Mouse (Mus musculus) cerebellum, adult 11-12 months (tissue): ENCODE measurements at regions not wholly inside any gene's neighbourhood (a gene's known extent, or its start where the extent isn't known, plus 50 kb on each side); places are given as distances from the start of the nearest gene placed in this dataset.
"Not testable (repeated sequence)": the region's sequence is repeated elsewhere in the genome, so short reads cannot be mapped to it uniquely, and the experiment has no call there.

Experiments used
- DNase-seq: peaks from one replicate; pipeline ENCODE4 v3.0.0; 2022

DNA sequence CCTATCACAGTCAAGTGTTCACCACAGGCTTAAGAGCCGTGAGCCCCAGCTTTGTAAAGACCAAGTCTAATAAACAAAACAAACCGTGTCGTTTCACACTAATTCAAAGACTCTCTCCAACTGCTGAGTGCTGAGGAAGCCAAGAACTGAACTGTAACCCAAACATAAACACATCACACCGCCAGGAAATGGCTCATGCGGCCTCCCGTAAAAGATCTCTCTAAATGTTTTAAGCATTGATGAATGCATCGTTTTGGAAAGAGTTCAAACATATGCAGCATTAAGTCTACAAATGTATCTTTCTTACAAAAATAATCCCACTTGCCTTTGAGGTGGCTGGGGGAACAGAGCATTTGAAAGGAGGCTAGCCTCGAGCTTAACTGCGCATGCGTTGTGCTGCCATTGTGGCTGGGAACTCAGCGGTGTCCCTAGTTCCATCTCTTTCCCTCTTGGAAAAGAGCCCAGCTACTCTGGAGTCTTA lies 280.7 kb downstream of the Gxylt1 start:
- no peak for DNase-seq

DNA sequence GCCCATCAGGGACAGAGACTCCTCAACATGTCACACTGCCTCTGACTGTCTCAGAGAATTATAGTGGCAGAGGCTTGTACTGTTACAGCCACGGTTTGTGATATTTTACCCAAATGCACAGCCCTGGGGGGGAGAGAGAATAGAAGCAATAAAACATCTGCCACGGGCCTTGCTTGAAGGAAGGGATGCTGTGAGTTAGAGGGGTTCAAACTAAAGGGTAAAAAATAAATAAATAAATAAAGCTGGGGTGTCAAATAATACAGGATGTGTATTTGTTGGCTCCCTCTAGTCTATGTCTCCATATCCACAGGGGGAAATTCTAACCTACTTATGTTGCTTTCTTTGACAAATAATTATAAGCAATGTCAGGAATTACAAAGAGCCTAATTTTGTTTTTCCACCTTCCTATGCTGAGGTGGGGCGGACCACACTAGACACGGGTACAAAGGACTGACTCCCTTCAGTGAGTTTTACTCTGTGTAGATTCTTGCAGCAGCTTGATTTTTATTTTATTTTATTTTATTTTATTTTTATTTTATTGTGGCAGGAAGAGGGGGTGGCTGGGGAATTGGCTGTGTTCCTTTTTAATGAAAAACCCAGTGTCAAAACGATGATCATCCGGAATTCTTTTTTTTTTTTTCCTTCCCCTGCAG lies 281.3 kb downstream of the Gxylt1 start:
- no peak for DNase-seq

DNA sequence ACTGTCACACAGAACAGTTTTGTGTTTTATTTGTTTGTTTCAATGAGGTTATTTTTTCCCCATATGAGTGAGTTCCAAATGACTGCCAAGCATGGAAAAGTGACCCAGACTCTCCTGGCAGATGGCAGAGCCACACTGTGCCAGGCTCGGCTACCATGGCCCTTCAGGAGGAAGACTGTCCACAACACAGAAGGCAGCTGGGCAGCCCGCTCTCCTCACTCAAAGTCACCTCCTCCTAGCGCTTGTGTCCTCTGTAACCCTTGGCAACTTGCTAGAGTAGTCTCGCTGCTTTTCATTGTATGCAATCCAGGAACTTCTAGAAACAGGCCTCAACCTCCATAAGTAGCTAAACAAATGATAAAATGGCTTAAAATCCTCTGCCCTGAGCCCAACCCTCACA lies 299.2 kb downstream of the Gxylt1 start:
- DNase-seq, result peak; percentile 23

DNA sequence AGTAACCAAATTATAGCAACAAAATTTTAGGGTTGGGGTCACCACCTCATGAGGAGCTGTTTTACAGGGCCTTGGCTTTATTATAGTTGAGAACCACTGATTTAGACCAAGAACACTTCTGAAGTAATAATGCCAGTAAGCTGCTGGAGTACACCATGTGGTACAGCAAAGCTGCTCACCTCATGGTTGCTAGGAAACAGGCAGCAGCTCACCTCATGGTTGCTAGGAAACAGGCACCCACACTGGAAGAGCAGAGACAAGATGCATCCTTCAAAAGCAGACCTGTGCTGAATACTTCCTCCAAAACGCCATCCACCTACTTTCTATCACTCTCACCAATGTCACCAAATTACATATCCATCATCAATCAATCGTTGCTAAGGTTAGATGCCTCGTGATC lies 300.0 kb downstream of the Gxylt1 start:
- DNase-seq, result no peak

DNA sequence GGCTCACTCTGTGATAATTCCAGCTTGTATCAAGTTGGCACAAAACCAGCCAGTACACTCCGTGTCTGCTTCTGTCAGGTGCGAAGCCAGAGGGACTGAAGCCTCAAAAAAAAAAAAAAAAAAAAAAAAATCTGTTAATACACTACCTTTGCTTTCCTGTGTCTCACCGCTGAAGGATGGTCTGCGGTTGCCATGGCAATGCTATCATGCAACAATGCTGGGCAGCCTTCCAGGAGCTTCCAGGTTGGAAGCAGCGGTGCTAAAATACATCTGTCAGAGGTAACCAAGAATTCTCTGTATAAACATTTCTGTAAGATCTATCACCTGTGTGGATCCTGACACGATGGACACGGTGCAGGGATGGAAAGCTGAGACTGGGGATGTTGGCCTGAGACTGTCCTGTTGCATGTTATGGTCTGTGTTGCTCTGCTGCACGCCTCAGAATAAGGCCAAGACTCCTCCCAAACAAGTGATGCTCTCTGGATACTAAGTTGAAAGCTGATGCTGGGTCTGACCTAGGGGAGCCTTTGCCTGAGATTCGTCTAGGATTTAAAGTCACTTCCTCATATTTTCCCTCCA lies 301.2 kb downstream of the Gxylt1 start:
- DNase-seq, result no peak

DNA sequence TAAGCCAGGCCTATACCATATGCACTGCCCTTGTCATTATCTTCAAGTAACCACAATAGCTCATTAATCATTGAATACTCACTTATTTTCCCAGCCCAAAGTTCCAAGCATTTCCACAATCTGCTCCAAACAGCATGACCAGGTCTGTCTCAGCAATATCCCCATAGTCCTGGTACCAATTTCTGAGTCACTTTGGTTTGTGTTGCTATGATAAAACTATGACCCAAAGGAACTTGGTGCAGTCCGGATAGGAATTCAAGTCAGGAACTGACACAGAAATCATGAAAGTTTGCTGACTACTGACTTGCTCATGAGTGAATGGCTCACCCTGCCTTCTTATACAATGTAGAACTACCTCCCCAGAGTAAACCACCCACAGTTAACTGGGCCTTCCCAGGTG lies 309.4 kb downstream of the Gxylt1 start:
- no peak for DNase-seq

DNA sequence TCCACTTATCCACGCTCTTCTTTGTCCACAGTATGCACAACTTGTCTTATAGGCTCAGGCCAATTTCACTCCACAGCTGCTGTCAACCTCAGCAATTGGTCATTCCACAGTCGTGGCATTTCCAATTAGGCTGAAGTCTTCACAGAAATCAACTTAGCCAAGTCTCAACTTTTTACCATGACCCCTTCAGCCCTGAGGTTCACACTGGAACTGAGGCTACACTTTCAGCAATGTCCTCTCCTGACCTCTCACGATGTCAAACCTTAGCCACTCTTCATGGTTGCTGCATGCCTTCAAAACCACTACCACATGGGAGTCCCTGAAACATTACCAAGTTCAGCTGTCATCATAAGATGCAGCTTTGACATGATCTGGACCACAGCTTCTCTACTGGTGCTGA lies 310.1 kb downstream of the Gxylt1 start:
- DNase-seq, result no peak

DNA sequence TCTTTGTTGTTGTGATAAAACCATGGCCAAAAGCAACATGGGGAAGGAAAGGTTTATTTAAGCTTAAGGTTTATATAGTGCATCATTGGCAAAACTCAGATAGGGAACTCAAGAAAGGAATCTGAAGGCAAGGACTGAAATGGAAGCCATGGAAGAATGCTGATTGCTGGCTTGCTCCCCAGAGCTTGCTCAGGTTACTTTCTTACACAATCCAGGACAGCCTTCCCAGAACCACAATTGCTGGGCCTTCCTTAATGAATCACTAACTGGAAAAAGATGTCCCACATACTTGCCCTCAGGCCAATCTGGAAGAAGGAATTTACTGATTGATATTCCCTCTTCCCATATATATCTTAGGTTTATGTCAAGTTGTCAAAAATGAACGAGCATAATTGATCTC lies 310.8 kb downstream of the Gxylt1 start:
- no peak for DNase-seq

DNA sequence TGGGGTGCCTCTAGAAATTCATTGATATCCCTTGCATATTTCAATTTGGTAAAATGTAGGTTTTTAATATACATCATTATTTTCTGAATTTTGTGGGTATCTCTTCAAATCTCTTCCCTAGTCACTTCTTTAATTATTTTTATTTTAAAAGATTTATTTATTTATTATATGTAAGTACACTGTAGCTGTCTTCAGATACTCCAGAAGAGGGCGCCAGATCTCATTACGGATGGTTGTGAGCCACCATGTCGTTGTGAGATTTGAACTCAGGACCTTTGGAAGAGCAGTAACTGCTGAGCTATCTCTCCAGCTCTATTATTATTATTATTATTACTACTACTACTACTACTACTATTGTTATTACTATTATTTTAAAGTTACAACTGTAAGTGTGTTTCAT lies 324.1 kb downstream of the Gxylt1 start:
- DNase-seq, result not testable (repeated sequence)

DNA sequence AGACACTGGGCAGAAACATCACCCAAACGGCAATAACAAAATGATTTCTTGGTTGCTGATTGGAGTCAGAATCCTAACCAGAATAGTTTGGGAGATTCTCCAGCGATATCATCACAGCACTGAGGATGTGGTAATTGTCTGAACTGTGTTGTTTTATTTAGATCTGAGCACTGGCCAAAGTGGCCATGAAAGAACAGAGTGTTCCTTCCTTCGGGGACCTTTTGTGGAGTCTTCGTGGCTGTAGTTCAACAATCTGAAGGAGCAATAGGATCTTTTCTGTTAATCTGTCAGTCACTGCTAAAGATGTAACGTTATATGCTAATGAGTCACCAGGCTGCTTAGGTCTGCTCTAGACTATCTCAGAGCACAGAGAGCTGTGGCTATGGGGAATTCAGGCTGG lies 328.8 kb downstream of the Gxylt1 start:
- no peak for DNase-seq

DNA sequence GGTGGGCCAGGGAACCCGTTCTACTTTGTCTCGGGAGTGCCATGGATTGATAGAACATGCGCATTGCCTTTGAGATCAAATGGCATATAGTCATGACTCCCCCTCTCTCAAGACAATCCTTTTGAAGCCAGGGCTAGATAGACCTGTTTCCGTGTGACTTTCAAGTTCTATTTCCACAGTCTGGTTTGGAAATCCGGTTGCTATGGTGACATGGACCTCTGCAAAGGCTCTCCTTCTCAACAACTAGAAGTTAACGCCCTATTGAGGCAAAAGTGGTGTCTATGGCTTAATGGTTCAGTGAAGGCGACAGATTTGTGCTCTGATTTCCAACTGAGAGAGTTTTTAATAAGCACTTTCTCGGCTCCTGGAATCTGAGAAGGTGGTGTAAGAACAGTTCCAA lies 371.2 kb downstream of the Gxylt1 start:
- DNase-seq, result no peak

DNA sequence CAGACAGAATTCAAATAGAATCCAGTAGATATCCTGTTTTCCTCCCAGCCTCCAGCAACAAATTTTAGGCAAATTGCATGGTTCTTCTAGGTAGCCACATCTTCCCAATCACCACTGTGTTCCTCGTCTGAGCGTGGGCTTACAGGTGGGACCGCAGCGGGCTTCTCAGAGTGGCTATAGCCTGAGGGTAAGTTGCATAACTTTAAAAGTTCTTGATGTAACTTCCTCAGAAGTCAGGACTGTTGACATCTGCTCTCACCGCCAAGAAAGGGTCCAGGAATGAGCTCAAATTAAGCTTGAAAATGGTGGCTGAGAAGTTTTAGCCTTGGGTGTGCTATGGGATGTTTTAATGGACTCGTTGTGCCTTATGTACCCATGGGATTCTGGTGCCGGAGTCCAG lies 377.7 kb downstream of the Gxylt1 start:
- no peak for DNase-seq

DNA sequence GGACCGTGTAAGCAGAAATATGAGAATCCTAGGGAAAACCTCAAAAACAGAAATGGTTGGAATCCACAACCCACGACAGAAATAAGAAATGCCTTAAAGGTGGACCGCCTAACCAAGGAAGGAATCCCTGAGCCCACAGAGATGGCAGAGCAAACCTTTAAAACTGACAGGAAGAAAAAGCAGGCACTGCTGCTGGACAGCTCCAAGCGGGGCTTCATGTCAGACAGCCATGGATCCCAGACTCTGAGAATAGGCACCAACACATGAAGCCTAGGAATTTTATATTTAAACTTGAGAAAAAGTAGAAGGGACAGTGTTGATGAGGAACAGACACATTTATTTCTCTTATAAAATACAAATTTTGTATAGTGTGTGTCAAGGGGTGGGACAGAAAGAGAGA lies 379.1 kb downstream of the Gxylt1 start:
- no peak for DNase-seq

DNA sequence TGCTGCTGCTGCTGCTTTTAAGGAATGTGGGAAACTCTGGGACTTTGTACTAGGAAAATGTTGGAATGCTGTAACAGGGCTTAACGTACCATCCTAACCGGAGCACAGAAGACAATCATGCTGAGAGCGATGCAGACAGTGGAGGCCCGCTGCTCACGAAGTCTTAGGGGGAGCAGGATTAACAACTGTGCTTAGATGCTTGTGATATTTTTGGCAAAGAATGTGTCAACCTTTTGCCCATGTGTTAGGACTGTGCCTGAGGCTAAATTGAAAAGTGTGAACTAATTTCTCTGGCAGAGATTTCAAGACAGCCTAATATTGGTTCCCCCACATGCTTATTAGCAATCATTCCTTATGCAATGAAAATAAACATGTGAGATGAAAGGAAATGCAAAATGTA lies 398.5 kb downstream of the Gxylt1 start:
- no peak for DNase-seq

DNA sequence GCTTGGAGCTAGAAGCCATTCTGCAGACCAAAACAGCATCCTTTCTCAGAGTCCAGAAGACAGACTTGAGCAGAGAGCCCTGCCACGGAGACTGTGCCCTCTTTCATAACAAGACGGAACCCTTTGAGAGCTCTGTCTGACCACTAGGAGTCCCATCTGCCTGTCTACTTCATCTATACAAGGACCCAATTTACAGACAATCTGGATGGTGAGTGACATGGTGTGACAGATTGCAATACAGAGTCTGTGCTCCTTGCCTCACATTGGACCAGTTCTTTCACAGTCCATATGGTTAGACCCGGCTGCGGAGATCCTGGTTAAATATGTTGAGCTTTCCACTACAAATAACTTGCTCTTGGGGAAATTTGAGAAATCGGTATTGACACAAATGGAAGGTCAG lies 410.9 kb downstream of the Gxylt1 start:
- DNase-seq, result no peak

DNA sequence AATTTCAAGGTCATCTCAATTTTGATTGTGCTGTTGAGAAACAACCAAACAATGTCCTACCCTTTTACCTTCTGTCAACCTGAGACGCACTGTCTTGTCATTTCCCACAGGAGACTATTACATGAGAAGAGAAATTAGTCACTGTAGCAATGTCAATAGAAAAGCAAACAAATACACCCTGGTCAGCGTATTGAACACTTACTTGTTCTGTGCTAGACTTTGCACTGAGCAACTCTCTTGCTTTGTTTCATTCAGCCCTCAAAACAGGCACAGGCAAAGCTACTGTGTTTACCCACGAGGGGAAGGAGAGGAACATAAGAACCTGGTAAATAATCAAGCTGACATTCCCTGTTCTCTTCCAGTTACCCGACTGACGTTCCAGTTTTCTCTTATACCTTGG lies 424.1 kb downstream of the Gxylt1 start:
- DNase-seq, result no peak

DNA sequence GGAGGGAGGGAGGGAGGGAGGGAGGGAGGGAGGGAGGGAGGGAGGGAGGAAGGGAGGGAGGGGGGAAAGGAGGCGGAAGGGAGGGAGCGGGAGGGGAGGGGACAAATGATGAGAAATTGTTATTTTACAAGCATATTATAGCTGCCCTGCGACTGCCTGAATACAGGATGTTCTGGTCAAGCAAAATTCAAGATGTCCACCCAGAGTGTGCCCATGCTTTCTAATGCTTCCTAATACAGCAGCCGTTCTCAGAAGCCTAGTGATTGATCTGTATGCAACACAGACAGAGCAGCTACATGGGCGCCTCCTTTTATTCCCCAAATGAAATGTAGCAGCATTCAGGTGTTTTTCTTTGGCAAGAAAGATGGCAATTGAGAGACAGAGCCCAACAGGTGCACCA lies 434.9 kb downstream of the Gxylt1 start:
- DNase-seq, result no peak

DNA sequence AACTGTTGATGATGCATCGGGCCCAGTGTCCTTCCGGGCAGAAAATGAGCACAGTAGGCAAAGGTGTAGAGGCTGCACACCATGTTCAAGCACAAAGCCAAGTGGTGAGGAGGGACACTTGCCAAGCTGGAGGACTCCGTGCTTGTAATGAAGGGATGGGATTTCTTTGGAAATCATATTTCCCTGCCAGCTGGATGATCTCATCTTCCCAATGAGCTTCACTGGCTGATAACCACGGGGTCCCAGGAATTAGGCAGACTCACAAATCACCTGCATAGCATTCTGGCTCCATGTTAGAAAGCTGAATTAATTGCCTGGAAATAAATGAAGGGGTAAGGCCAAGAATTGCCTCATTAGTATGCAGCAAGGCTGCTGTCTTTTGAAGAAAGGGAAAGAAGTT lies 435.4 kb downstream of the Gxylt1 start:
- DNase-seq, result no peak

DNA sequence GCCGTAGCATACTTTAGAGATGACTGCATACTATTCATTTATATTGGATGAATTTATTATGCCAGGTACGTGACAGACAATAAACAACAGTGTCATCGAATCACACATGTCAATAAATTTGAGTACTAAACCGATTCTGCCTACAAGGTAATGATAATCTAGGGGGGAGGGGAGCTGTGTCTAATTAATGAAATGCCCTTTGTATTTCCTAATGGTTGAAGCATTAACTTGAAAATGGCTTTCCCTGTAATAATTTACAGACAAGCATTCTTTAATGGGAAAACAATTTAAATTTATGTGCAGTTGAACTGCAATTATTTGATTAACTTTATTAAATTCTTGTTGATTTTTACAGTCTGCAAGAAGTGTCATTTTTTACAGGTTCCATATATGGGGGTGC lies 429.5 kb downstream of the Pdzrn4 start:
- no peak for DNase-seq
